Mouse (Mus musculus) liver, adult (tissue): ENCODE data around the gene Cacna1b.

ENCODE experiments used
- GATA4 ChIP-seq: IDR thresholded peaks from 2 replicates; pipeline ENCODE4 v1.6.1; 2014; ENCODE audit warnings: mild to moderate bottlenecking, low read length; ENCODE audit not compliant: insufficient replicate concordance

Cacna1b gene

GRCm38 (mm10) chr2:24747878-24748277, 15.1 kb downstream of the Cacna1b start:
- no peak for TF ChIP-seq GATA4

DNA sequence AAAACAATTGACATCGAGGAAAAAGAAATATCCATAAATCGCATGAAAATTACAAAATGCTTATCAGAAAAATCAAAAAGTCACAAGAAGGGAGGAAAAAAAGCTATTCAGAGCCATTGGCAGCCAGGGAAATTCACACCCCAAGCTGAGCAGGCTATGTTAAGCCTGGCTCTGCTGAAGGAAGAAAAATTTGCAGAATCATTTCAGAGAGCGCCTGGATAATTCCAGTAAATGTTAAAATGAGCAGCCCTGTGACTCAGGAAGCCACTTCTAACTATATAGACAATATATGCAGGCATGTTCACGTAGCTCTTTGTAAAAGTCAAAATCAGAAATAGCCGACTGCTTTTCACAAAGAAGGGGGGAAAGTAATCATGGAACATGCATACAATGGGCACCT, 23.3 kb downstream of the Cacna1b start:
- no peak for TF ChIP-seq GATA4

DNA sequence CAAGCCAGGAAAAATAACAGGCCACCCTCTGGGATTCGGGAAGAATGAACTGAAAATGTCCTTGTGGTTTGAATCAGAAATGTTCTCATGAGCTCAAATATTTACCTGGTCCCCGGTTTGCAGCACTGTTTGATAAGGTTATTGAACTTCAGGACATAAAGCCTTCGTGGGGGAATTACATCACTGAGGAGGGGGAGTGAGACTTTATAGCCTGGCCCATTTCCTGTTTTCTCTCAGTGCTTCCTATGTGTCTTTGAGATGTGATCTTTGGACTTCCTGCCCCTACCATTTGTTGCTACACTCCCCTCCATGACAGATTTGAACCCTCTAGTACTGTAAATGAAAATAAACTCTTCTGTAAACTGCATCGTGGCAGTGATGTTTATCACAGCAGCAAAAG, 29.8 kb downstream of the Cacna1b start:
- no peak for TF ChIP-seq GATA4

DNA sequence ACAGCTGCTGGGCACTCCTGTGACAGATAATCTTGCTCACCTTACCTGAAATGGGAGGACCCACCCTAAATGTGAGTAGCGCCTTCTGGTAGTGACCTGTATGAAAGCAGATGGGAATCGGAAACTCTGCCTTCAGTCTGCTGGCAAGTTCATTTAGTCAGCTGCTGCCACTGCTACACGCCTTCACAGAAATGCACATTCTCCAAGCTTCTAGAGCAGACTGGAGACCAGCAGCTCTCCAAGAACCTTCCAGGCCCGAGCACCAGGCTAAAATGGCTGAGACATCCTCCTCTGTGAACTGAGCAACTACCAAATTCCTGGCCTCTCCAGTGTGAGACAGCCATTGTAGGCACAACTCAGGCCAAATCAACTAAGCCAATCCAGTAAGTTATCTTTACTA, 37.1 kb downstream of the Cacna1b start:
- TF ChIP-seq GATA4 = no peak

GRCm38 (mm10) chr2:24719645-24720379, 43.1 kb downstream of the Cacna1b start:
- no peak for TF ChIP-seq GATA4

DNA sequence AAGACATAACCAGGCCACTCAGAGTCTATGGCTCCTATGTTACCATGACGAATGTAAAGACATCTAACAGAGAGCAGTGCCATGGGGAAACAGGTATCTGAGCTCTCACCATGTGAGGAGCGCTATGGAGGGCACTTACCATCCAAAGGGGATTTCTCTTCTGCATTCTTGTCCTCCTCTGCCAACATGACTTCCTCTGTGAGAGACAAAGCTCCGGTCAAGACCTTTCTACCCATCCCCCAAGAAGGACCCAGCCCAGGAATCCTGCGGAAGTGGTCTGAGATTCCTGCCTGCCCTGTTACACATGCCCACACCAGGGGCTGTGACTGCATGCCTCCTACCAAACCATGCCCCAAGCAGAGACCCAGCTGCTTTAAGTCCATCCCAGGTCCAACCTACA, 44.0 kb downstream of the Cacna1b start:
- TF ChIP-seq GATA4 = no peak

- no peak for TF ChIP-seq GATA4
Observed at GRCm38 (mm10) chr2:24717963-24718362, 45.0 kb downstream of the Cacna1b start.

- TF ChIP-seq GATA4 = no peak
Observed at GRCm38 (mm10) chr2:24717461-24717860, 45.5 kb downstream of the Cacna1b start.

- no peak for TF ChIP-seq GATA4
Observed at GRCm38 (mm10) chr2:24705929-24706328, 57.0 kb downstream of the Cacna1b start.

DNA sequence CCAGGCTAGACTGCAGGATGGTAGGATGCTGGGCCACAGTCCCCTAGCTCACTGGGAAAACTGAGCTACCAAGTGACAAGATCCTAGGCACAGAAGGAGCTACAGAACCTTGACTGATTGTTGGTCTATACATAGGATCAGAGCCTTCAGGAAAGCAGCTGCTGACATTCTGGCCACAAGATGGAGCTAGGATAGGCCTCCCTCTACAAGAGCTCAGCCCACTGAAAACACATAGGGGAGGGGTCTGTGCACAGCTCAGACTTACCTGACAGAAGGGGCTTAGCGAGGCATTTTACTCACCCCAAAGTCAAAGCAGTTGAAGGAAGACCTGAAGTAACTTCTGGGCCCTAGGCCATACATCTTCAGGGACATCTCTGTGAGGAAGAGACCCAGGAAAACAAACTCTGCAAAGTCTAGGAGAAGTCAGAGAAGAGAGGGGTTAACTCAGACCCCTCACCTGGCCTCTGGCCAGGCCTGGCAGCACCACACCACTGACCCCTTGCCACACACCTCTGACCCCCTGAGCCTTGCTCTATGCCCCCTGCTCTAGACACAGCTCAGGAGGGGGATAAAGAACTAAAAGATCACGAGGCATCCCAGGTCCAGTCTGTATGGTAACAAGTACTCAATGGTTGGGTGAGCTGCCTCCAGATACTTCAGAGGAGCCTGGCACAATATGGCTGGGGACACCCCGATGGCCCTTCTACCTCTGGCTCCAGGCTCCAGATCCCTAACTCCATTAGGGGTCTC, 60.6 kb downstream of the Cacna1b start:
- no peak for TF ChIP-seq GATA4

GRCm38 (mm10) chr2:24697281-24697980, 65.5 kb downstream of the Cacna1b start:
- TF ChIP-seq GATA4 = no peak

- no peak for TF ChIP-seq GATA4
Observed at GRCm38 (mm10) chr2:24692371-24692770, 70.6 kb downstream of the Cacna1b start.

DNA sequence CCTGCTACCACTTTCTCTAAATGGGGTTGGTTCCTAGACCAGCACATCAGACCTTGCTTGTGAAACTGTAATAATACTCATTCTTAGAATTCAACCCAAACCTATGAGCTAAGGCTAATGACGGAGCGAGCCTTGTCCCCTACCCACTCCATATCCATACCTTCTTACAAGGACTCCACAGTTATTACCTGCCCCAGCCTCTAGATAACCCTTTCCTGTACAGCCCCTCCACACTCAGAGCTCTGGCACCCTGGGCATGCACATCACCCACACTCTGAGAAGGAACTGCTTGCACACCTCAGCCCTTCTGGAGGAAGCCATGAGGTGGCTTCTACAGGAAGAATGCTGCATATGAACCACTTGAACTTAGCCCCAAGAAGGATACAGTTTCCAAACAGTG, 72.6 kb downstream of the Cacna1b start:
- no peak for TF ChIP-seq GATA4

DNA sequence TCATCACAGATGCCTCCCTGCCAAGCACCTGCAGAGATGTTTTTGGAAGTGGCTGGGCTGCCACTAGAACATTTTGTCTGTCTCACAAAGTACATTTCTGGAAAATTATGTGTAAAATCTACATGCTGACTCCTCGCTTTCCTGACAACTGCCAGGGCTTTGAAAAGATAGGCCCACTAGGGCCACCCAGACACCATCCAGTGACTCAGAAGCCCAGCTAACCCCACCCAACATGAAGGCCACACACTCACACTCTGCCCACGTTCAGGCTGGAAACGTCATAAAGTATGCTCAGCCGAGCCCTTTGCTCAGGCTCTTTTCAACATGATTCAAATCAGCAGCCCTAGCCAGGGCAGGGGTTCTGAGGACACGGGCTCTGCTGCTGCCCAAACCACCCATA, 77.6 kb downstream of the Cacna1b start:
- no peak for TF ChIP-seq GATA4

GRCm38 (mm10) chr2:24684796-24685195, 78.2 kb downstream of the Cacna1b start:
- no peak for TF ChIP-seq GATA4

DNA sequence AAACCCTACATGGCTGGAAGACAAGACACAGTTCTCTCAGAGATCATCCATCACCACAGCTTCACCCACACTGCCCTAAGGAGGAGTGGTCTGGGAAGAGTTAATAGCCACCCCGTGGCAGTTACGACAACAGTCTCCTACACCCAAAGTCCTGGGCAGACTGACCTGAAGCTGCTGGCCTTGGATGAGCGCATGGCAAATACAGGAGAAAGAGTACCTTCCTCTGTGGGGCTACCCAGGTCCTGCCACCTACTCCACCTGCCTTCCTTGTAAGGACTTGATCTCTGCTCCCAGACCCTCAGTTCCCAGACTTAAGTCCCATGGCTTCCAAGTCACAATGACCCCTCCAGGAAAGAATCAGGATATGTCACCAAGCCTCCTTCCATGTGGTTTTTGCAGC, 79.7 kb downstream of the Cacna1b start:
- TF ChIP-seq GATA4 = no peak
